Mouse (Mus musculus) WW6 (cell line): ENCODE results near the gene Bean1.

ENCODE experiments used
- DNase-seq: peaks from one replicate; pipeline ENCODE4 v3.0.0-alpha.2; 2013; ENCODE audit warnings: low read depth, low spot score

The Bean1 gene

DNA sequence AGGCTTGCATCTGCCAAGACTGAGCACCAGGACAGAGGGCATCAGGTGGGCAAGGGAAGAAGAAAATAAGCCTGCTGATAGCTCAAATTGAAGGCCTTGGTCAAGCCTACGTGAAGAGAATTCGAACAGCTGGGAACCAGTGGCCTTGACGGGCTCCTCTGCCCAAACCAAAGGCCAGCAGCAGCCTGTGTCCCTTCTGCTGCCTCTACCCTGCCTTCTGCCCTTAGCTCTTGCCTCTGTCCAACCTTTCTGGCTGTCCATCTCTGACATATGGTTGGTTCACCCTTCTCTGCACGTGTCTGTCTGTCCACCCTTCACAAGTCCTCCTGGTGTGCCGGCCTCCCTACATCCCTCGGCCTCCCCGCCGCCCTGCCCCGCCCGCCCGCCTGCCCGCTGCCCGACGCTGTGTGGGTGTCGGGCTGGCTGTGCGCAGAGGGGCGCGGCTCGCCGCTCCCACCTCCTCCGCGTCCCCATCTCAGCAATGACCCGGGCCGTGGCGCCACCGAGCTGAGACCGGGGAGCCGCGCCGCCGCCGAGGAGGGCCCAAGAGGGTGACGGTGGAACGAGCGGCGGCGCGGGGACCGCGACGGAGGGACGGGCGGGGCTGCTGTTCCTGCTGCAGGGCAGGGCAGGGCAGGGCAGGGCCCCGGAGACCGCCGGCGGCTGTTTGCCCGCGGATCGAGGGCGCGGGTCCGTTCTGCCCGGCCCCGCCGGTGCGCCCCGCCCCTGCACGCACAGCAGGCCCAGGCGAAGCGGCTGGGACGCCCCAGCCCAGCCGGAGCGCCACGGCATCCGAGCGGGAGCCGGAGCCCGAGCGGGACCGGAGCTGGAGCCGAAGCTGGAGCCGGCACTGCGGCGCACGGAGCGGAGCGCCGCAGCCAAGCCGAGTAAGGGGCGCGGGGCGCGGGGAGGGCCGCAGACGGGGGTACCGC lies at the start of gene Bean1:
Gene Bean1 (plus strand): TSS at position 325 of the 932 bp plus-strand sequence.
- DNase-seq, result no peak

DNA sequence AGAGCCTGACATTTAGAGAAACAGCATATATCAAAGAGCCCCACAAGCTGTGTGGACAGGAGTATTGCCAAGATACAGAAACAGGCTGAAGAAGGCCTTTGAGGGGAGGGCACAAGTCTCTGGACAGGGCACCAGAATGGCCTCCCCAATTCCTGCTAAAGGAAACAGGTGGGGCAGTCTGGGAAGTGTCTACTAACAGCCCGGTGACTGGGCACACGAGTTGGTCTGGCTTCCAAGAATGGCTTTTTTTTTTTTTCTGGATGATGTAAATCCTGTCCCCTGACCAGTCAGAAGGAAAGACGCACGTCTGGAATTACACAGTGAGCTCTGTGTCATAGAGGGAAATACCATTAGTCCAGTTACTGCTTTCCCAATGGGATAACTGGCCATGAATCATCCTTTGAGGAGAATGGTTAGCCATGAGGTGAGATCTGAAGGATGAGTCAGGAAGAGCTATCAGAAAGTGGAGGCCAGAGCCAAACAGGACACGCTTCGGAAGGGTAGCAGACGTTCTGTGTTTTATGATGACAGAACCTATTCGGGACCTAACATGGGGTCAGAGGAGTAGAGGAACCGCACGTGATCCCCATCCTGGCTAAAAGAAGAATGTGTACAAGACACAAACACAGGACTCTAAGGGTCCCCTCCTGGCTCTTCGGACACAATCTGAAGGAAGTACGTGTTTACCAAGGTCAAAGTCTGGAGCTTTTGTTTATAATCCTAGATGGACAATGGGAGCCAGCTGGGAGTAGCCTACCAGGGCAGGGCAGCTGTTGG lies 48.4 kb upstream of the Bean1 start:
- DNase-seq, result no peak

DNA sequence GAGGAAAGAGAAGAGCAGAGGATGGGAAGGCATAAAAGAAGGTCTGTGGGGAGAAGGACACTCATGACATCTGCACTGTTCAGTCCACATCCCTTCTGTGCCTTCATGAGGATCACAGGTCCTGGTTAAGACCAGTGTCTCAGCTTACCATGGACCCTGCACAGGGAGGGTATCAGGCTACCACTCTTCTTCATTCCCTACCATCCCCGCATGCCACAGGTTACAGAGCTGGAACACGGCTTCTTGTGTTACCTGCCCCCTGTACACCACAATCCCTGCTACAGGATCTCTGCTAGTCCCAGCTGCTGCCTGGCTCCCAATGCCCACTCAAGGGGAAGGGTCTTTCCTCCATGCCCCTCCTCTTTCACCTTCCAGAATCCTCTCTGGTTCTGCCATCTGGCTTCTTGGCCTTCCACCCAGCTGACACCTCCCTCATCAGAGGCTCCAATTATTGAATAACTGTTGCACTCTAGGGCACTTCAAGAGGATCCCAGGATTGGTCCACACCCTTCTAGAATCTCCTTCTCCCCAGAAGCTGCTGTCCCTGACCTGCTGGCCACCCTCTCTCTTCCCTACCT lies 47.1 kb upstream of the Bean1 start:
- no peak for DNase-seq

DNA sequence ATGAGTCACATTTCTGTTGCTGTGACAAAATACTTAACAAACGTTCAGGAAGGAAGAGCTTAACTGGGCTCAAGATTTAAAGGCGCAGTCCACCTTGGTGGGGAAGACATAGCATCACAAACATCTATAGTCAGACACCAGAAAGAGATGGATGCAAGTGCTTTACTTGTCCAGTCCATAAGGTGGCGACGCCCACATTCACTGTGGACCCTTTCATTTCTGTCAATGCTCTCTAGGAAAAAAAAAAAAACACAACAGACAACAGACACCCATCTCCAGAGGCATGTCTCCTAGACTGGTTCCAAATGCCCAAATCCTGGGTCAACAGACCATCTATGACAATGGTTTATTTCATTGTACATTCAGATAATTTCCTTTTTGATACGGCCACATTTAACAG lies 45.7 kb upstream of the Bean1 start:
- no peak for DNase-seq

DNA sequence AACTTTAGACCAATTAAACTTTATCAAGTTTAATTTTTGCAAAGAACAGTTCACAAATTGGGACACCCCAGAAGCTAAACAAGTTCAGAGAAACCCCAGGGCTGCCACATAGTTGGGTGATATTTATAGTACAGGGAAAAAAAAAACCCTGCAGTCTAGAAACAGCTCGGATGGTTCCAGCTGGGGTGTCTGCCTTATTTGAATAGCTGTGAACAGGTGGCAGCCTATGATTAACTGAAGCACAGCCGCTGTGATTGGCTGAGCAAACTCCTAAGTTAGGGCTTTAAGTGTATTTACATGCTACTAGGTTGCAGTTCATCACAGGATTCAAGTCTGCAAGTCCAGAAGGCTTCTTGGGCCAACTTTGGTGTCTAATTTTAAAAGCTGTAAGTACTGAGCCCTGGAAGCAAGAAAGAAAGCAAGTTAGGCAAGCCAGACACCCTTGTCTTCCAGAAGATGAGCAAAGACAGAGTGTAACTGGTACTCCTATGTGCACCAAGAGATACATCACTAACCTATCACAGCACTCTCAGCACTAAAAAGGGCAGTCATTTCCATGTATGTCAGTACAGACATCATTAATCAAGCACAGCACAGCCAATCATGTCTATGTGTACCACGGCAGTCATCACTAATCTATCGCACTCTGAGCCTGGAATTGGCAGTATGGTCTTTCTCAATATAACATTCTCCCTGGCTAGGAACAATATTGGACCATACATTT lies 42.9 kb upstream of the Bean1 start:
- no peak for DNase-seq

DNA sequence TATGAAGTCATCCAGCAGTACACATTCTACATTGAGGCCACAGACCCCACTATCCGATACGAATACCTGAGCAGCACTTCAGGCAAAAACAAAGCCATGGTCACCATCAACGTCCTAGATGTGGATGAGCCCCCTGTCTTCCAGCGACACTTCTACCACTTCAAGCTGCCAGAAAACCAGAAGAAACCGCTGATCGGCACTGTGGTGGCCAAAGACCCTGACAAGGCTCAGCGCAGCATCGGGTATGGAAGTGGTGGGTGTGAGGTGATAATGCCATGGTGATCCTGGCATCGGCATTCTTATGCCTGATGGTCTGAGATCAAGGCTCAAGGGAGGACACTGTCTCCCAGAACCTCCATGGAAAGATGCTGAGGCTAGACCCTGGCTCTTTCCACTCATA lies 39.3 kb upstream of the Bean1 start:
- DNase-seq, result no peak

DNA sequence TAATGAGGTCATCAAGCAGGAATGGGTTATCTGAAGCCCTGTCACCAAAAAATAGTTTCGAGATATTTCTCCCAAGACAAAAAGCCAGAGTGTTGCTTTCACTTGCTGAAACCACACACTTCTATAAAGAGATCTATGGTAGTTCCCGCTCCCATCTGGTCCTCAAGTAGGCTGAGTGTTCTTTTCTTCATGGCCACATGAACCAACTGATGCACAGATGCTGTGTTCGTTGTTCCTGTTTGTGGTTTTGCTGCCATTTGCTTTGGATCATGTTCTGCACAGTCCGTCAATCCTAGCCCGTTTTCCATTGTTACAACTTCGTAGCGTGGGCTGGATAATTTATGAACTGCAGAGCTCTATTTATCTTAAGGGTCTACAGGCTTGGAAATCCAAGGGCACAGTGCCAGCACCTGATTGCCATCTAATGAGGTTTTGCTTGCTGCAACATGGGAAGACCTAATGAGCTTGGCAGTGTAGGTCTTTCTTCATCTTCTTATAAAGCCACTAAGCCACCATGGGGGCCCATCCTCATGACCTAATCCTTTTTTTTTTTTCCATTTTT lies 38.7 kb upstream of the Bean1 start:
- DNase-seq, result no peak

DNA sequence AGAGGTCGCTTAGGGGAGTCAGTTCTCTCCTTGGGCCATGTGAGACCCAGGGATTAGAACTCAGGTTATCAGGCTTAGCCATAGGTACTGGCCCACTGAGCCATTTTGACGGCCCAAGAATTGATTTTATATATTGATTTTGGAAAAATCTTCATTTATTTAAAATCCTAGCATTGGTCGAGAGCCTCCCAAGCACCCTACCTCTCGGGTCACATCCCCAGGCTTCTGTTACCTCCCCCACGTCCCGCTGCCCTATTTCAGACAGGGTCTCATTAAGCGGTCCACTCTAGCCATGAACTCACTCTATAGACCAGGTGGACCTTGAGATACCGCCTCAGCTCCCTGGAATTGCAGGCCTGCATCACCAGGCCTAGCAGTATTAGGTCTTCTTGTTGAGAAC lies 35.7 kb upstream of the Bean1 start:
- no peak for DNase-seq

DNA sequence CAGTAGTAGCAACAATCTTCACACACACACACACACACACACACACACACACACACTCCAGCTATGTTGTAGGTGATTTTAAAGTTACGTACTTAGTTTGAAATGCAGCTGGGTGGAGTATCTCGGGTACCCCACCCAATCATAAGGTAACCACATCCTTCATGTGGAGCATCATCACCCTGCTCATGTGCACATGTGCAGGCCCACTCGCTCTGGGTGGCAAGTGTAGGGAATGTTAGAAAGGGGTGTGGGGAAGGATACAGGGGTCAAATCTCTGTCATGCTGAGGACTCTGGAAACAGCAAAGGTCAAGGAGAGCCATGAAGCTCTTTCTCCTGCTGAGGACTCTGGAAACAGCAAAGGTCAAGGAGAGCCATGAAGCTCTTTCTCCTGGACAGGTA lies 34.0 kb upstream of the Bean1 start:
- DNase-seq, result no peak

DNA sequence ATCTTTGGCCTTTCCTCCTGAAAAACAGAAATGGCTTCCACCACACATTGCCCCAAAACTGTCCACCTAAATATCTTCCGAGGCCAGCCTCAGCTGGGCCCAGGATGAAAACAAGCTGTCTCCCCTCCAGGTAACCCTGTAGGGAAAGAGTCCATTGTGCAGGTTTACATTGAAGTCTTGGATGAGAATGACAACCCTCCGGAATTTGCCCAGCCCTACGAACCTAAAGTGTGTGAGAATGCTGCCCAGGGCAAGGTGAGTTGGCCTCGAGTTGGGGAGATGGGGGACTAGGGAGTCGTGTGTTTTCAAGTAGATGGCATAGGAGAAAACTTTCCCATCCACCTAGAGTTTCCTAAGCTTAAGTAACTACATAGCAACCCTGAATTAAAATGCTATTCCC lies 32.6 kb upstream of the Bean1 start:
- DNase-seq, result no peak

DNA sequence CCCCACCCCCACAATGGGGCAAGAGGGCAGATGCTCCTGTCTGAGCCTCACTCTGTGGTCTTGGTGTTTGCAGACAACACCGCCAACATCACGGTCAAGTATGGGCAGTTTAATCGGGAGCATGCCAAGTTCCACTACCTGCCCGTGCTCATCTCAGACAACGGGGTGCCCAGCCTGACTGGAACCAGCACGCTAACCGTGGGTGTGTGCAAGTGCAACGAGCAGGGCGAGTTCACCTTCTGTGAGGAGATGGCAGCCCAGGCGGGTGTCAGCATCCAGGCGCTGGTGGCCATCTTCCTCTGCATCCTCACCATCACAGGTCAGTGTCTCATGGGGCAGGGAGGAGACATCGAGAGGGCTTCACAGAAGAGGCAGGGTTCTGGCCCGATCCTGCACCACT lies 29.6 kb upstream of the Bean1 start:
- DNase-seq, result no peak

DNA sequence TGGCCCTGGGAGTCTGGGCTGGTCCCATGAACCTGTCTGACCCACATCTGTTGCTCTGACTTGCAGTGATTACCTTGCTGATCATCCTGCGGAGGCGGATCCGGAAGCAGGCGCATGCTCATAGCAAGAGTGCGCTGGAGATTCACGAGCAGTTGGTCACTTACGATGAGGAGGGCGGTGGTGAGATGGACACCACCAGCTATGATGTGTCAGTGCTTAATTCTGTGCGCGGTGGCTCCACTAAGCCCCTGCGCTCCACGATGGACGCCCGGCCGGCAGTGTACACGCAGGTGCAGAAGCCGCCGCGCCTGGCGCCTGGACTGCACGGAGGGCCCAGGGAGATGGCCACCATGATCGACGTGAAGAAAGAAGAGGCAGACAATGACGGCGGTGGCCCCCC lies 27.8 kb upstream of the Bean1 start:
- no peak for DNase-seq

DNA sequence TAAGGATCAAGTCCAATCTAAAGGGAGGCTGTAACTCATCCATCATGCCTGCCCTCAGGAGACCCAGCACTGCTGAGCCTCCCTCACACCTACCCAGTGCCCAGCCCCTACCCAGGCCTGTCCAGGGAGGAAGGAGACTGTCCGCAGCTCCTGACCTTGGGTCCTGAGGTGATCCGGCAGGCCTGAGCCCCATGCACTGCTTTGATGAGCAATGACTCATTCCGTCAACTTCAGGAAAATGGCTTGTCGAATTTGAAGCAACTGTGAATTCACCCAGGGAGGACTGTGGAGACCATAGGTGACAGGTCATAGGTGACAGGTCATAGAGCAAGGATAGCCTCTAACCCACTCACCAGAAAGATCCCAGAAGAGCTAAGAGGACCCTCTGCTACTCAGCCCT lies 26.9 kb upstream of the Bean1 start:
- DNase-seq, result no peak

DNA sequence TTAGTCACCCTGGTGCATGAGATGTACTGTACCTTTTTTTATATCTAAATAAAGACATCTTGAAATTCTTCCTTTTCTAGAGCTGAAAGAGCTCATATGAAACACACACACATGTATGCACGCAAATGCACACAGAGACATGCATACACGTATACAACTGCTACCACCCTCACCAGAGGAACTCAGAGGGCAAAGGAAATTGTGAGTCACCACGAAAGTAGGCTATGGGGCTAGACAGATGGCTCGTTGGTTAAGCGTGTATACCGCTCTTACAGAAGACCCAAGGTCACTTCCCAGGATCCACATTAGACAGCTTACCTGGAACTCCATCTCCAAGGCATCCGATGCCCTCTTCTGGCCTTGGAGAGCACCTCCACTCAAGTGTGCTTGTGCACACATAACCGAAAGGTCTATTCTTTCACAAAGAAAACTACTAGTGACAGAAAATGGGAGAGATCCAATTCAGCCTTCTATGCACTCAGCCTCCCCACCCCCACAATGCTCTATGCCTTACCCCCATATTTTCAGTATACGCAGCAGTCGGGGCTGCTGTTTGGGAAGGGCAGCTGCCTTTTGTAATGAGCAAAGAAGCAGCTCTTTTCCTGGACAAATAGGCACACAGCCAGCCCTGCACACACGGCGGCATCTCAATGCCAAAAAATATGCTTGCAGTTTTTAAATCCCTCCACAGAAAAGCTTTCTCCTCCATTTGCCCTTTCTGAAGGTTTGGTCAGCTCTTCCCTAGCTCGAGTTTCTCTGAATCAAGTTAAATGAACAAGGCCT lies 25.6 kb upstream of the Bean1 start:
- DNase-seq, result no peak

DNA sequence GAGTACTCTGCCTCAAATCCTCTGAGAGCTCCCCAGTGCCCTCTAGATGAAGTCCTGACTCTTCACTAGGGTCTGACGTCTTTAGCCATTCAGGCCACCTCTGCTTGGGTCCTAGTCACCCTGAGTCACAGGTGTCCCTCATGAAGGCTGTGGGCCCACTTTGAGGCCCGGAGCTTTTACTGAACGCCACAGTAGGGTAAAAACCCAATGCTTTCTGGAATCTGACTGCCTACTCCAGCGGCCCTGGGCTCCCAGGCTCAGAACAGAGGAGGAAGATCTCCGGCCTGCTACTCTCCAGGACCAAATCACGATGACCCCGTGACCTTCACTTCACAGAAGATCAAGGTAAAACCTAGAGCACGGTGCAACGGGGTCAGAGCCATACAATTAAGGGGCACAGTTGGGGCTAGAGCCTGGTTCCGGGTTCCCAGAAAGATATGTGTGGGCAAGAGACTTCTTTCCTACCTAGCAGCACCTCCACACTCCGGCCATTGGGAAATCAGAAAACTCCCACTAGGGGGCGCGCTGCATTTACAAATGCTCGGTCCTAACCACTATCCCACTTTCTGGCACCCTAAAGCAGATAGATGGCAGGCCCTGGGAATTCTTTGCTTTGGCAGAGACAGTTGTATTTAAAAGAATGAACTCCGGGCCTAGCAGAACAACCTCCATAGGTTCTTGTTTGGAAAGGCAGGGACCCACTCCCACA lies 24.1 kb upstream of the Bean1 start:
- DNase-seq, result peak; percentile 47

DNA sequence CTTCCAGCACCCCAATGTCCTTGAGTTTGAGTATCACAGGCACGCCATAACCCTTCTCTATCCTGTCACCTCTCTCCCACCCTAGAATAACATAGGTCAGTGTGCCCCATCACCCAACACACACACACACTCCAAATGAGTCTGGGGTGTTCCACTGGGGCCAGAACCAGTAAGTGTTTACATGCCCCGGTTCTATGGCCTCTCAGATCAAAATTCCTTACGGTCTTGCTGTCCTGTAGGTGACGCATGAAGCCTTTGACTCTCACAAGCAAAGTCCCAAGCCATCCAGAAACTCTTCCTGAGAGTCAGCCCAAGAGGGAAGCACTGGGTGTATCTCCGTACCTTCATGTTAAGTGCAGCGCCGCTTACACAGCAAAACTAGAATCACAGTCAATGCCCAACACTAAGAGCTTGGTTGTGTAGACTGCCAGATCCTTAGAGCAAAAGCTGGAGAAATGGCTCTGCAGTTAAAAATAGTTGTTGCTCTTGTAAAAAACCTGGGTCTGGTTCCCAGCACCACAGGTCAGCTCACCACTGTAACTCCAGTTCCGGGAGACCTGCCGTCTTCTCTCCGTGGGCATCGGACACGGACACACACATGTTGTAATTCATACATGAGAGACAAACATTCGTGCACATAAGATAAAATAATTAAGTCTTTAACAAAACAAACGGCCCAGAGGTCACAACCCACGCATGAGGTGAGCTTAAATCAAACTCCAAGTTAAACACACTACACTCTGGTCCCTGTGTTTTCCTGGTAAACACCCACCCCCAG lies 23.3 kb upstream of the Bean1 start:
- no peak for DNase-seq

DNA sequence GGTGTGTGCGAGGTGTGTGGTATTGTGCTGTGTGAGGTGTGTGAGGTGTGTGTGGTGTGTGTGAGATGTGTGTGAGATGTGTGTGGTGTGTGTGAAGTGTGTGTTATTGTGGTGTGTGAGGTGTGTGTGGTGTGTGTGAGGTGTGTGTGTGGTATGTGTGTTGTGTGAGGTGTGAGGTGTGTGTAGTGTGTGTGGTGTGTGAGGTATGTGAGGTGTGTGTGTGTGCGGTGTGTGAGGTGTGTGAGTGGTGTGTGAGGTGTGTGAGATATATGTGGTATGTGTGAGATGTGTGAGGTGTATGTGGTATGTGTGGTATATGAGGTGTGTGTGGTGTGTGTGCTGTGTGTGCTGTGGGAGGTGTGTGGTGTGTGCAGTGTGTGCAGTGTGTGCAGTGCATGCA lies 22.3 kb upstream of the Bean1 start:
- DNase-seq, result no peak

DNA sequence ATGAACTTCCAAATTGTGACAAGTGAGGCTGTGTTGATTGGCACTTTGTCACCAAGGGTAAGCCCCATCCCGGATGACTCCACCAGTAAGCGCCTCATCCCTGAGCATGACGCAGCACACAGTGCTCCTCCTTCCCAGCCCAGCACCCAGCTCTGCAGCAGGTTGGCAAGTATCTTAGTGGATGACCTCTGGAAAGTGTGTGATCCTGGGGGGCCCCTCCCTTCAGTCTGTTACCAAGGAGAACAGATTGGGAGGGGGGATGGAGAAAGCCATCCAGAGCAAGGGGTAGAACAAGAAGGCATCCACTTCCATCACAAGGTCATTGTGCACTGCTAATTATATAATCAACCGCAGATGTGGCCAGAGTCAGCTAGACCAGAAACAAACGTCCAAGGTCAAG lies 9.5 kb upstream of the Bean1 start:
- no peak for DNase-seq

DNA sequence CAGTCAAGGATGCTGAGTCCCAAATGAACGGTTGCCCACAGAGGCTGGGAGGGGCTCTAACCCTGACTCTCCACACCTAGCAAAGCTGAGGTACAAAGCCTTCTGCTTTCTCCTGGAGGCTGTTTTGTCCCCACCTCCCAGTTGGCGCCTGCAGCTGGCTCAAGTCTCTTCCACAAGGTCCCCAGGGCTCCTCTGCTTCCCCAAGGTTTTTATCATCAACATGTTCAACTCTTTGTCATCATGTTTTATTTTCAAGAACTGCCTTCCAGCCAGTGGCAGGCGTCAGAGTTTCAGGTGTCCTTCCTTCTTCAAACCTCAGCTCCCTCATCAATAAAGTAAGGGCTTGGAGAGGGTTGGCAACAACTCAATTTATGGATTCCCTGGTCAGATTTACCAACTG lies 781 bp upstream of the Bean1 start:
- no peak for DNase-seq
